Mouse (Mus musculus) neural tube, embryonic 11.5 days (tissue): ENCODE measurements at regions not wholly inside any gene's neighbourhood (a gene's known extent, or its start where the extent isn't known, plus 50 kb on each side); places are given as distances from the start of the nearest gene placed in this dataset.

Experiments used
- ATAC-seq: fragments of 200-750 bp; cut with Nextera tagmentation; 2 replicates; pipeline ENCODE4 v1.8.0; 2017; ENCODE audit warnings: moderate number of reproducible peaks, mild to moderate bottlenecking, moderate TSS enrichment, moderate library complexity; ENCODE audit not compliant: insufficient read depth, low FRiP score, low TSS enrichment
- DNase-seq: peaks from one replicate; pipeline ENCODE4 v3.0.0-alpha.2; 2015; ENCODE audit warnings: low spot score
- H3K27ac ChIP-seq: fragments of 300-500 bp; sonication (generic); 2 replicates; pipeline ENCODE4 v1.5.1; 2014; ENCODE audit warnings: low read depth, mild to moderate bottlenecking, low read length
- H3K27me3 ChIP-seq: fragments of 300-500 bp; sonication (generic); 2 replicates; pipeline ENCODE4 v1.6.1; 2014; ENCODE audit warnings: mild to moderate bottlenecking, low read length, mixed read lengths; ENCODE audit not compliant: control insufficient read depth, insufficient read depth
- H3K36me3 ChIP-seq: fragments of 300-500 bp; sonication (generic); 2 replicates; pipeline ENCODE4 v1.6.1; 2014; ENCODE audit warnings: mild to moderate bottlenecking, low read length, moderate library complexity, mixed read lengths; ENCODE audit not compliant: control insufficient read depth, insufficient read depth
- H3K4me1 ChIP-seq: fragments of 300-500 bp; sonication (generic); 2 replicates; pipeline ENCODE4 v1.6.1; 2014; ENCODE audit warnings: low read length, mixed read lengths; ENCODE audit not compliant: control insufficient read depth, insufficient read depth
- H3K4me2 ChIP-seq: fragments of 300-500 bp; sonication (generic); 2 replicates; pipeline ENCODE4 v1.6.1; 2014; ENCODE audit warnings: low read depth, mild to moderate bottlenecking, moderate library complexity
- H3K4me3 ChIP-seq: fragments of 300-500 bp; sonication (generic); 2 replicates; pipeline ENCODE4 v1.5.1; 2014; ENCODE audit warnings: low read depth, low read length
- H3K9ac ChIP-seq: fragments of 300-500 bp; sonication (generic); 2 replicates; pipeline ENCODE4 v1.6.1; 2014; ENCODE audit warnings: mild to moderate bottlenecking, low read length
- H3K9me3 ChIP-seq: fragments of 300-500 bp; sonication (generic); 2 replicates; pipeline ENCODE4 v1.6.1; 2016; ENCODE audit warnings: low read length; ENCODE audit not compliant: control insufficient read depth
- WGBS: fragments of 180-500 bp; shearing (Covaris S2); extraction: QIAGEN DNeasy Blood & Tissue Kit; methylation state at CpG from one replicate; pipeline ENCODE4 v1.1.7; 2014; 5-methylcytosine and 5-hydroxymethylcytosine counted together

DNA sequence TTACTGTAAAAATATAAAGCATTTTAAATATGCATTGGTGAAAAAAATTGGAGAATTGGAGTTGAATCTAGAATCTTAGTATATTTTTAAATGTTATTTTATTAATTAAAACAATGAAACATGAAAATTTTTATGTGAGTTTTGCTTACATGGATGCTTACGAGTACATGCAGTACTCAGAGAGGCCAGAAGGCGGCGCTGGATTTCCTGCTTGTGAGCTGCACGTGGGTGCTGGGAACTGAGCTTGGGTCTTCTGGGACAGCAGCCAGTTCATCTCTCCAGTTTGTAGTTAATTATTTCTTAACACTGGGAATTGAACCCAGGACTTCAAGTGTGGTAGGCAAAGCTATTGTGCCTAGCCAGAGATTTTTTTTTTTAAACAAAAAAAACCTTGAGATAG lies 85.5 kb downstream of the Zfp281 start:
- Histone ChIP-seq H3K36me3 (no peaks in the 10 kb centered on the region), H3K9me3 (no peaks in the 10 kb centered on the region), H3K27ac (no peak overlapping the region), H3K9ac (no peak overlapping the region), H3K4me1 (0 out of 2 replicates have a peak, but pooled peaks cover 4% of the 10 kb centered on the region), H3K4me2 (no peak overlapping the region), H3K27me3 (no peaks in the 10 kb centered on the region), H3K4me3 (no peak overlapping the region)
- WGBS: 75% methylated on average over 4 of the region's 4 CpGs
- no peak for ATAC-seq
- no peak for DNase-seq

GRCm38 (mm10) chr1:136711243-136711642 lies 86.5 kb downstream of the Zfp281 start:
- 84% methylated on average over 7 of the region's 7 CpGs for WGBS
- Histone ChIP-seq H3K27me3 (no peaks in the 10 kb centered on the region), H3K4me2 (no peak overlapping the region), H3K9ac (no peak overlapping the region), H3K4me1 (0 out of 2 replicates have a peak, but pooled peaks cover 4% of the 10 kb centered on the region), H3K27ac (no peak overlapping the region), H3K9me3 (no peaks in the 10 kb centered on the region), H3K4me3 (no peak overlapping the region), H3K36me3 (no peaks in the 10 kb centered on the region)
- ATAC-seq: no peak
- DNase-seq: no peak

DNA sequence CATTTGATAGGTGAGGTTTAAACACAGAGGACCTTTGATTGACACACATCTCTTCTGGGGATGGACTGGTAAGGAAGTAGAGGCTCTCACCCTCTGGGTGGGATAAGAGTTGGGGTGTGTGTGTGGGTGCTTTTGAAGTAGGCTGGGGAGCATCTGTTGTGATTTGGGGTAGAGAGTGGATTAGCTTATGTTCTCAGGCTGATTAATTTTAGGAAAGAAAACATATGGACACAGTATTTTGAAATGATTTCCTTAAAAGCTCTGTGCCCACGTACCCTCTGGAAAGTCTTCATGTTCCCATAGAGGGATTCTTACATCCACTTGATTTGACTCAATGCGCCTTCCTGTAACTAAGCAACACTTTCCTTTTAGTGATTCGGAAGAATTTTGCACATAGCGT lies 89.4 kb downstream of the Zfp281 start:
- no peak overlapping the region for H3K4me2 ChIP-seq
- no peaks in the 10 kb centered on the region for H3K27me3 ChIP-seq
- no peaks in the 10 kb centered on the region for H3K4me1 ChIP-seq
- ATAC-seq: no peak
- H3K27ac ChIP-seq: no peak overlapping the region
- WGBS: 91% methylated on average over 4 of the region's 4 CpGs
- H3K4me3 ChIP-seq: no peak overlapping the region
- no peak overlapping the region for H3K9ac ChIP-seq
- H3K9me3 ChIP-seq: no peaks in the 10 kb centered on the region
- H3K36me3 ChIP-seq: no peaks in the 10 kb centered on the region
- DNase-seq: no peak

GRCm38 (mm10) chr1:136714987-136715386 lies 90.3 kb downstream of the Zfp281 start:
- no peaks in the 10 kb centered on the region for H3K27me3 ChIP-seq
- ATAC-seq: no peak
- 66% methylated on average over 11 of the region's 11 CpGs for WGBS

GRCm38 (mm10) chr1:136717830-136718517 lies 93.3 kb downstream of the Zfp281 start:
- H3K4me3 ChIP-seq: no peak overlapping the region
- H3K9ac ChIP-seq: no peak overlapping the region
- DNase-seq: no peak
- H3K27ac ChIP-seq: no peak overlapping the region
- 63% methylated on average over 15 of the region's 15 CpGs for WGBS
- no peaks in the 10 kb centered on the region for H3K27me3 ChIP-seq
- H3K4me2 ChIP-seq: no peak overlapping the region
- H3K9me3 ChIP-seq: no peaks in the 10 kb centered on the region
- H3K4me1 ChIP-seq: no peaks in the 10 kb centered on the region
- H3K36me3 ChIP-seq: no peaks in the 10 kb centered on the region
- no peak for ATAC-seq

More at GRCm38 (mm10) chr1:136714987-136715386, 90.3 kb downstream of the Zfp281 start:
- no peak for DNase-seq
- no peak overlapping the region for H3K9ac ChIP-seq
- no peaks in the 10 kb centered on the region for H3K4me1 ChIP-seq
- H3K4me2 ChIP-seq: no peak overlapping the region
- H3K27ac ChIP-seq: no peak overlapping the region
- no peak overlapping the region for H3K4me3 ChIP-seq
- no peaks in the 10 kb centered on the region for H3K36me3 ChIP-seq
- H3K9me3 ChIP-seq: no peaks in the 10 kb centered on the region

DNA sequence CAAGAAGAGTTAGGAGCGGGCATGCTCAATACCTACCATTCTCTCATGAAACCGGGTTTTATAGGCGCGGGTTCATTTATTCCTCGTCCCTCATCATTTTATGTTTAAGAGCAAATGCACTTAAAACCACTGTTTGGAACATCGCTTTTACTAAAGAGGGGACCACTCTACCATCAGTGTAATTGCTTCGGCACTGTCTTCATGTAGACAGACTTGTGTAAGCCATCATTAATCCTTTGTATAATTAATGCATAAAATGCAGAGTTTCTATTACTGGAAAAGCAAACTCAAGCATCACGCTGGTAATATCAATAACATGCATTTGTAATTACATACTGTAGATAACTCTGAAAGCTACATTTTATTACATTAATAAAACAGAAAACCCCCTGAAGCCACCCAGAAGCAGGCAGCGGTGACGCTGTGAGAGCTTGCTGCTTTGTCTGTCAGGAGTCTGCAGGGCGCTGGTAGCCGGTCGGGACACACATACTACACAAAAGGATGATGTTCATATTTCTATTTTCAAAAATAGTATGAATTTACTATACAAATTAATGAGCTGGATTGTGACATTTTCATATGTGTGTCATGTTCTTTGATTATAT lies 99.2 kb downstream of the Zfp281 start:
- no peak overlapping the region for H3K27ac ChIP-seq
- no peaks in the 10 kb centered on the region for H3K36me3 ChIP-seq
- DNase-seq: no peak
- H3K4me1 ChIP-seq: no peaks in the 10 kb centered on the region
- no peaks in the 10 kb centered on the region for H3K27me3 ChIP-seq
- H3K4me2 ChIP-seq: no peak overlapping the region
- no peaks in the 10 kb centered on the region for H3K9me3 ChIP-seq
- WGBS: 93% methylated on average over 13 of the region's 13 CpGs
- H3K9ac ChIP-seq: no peak overlapping the region
- ATAC-seq: no peak
- H3K4me3 ChIP-seq: no peak overlapping the region

DNA sequence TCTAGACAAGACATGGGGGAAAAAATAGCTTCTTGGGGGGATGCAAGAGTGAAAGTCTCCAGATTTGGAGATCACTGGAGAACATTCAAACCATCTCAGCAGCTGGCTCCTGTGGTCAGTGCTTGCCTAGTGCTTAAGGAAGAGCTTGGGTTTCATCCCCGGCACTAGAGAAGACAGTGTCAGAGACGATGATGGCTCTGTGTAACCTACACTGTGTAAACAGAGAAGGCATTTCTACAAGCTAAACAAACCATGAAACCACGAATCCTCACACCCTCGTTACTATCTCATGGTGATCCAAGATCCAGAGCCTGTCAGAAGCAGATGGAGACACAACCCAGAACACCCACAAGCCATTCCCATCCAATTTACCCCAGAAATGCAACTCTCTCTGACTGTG lies 100.5 kb downstream of the Zfp281 start:
- H3K9ac ChIP-seq: no peak overlapping the region
- DNase-seq (no peak), ATAC-seq (no peak)
- no peak overlapping the region for H3K4me3 ChIP-seq
- no peak overlapping the region for H3K27ac ChIP-seq
- H3K4me2 ChIP-seq: no peak overlapping the region
- no peaks in the 10 kb centered on the region for H3K36me3 ChIP-seq
- no peaks in the 10 kb centered on the region for H3K9me3 ChIP-seq
- no peaks in the 10 kb centered on the region for H3K27me3 ChIP-seq
- WGBS: 65% methylated on average over 4 of the region's 4 CpGs
- no peaks in the 10 kb centered on the region for H3K4me1 ChIP-seq

DNA sequence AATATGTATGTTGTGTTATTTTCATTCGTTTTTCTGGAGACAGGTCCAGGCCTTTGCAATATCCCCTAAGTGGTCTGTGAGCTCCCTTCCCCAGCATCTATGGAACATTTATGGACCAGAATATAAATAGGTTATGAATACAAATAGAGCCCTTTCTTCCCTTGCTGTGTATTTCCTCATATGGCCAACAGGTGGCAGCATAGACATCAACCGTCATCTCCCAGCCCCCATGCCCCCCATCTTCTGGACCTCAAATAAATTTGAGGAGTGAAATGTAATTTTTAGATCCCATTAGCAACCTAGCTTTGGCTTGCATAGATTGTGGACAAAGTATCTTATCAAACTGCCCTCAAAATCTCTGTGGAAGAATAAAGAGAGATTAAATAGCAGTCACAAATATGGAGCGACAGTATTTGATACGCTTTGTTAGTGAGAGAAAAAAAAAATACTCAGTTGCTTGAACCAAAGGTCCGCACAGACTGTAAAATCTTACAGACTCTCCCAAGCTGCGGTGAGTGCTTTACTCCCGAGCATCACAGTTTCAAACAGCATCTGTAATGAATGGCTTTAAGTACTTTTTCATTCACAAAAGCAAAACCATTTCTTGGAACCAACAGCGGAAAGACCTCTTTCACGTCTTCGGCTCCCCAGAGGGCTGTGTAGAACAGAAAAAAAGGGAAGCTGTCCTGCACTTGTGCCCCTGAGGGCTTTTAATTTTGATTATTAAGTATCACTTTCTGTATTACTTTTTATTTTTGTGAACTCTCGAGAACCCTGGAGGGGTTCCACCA lies 101.6 kb downstream of the Zfp281 start:
- ATAC-seq (no peak), DNase-seq (no peak)
- Histone ChIP-seq H3K9ac (no peak overlapping the region), H3K9me3 (no peaks in the 10 kb centered on the region), H3K27me3 (no peaks in the 10 kb centered on the region), H3K4me3 (no peak overlapping the region), H3K4me1 (no peaks in the 10 kb centered on the region), H3K36me3 (no peaks in the 10 kb centered on the region), H3K4me2 (no peak overlapping the region), H3K27ac (no peak overlapping the region)
- WGBS: 66% methylated on average over 11 of the region's 11 CpGs
